In genomic region chr13:12250496-12250895, GRCm38 (mm10) we compare ENCODE assay signal across 22 mouse cellular contexts.
"Had no signal": no experiment of that assay in that cellular context is flagged by ENCODE, and none has a peak within 500 bp of the region (broad histone marks: within the 10 kb centered on the region; RNA-seq: fewer than 3 reads in every experiment).

No protein-coding gene starts in this region.

- H3K4me3 ChIP-seq: intestine, embryonic 15.5 days; kidney, embryonic 15.5 days; liver, embryonic 15.5 days; lung, embryonic 15.5 days; midbrain, embryonic 12.5 days; midbrain, embryonic 15.5 days; neural tube, embryonic 12.5 days; neural tube, embryonic 15.5 days had no signal

- H3K4me2 ChIP-seq: intestine, embryonic 15.5 days; kidney, embryonic 15.5 days; liver, embryonic 15.5 days; lung, embryonic 15.5 days; midbrain, embryonic 12.5 days; midbrain, embryonic 15.5 days; neural tube, embryonic 12.5 days; neural tube, embryonic 15.5 days had no signal

- DNase-seq: kidney, adult 11 months; kidney, adult 8-10 months; kidney, postnatal 14 days; kidney, postnatal 4 days; layer of hippocampus, adult 9-11 months; lung, postnatal 10 days; lung, postnatal 36 days; right cerebral cortex, adult 18-20 months; right cerebral cortex, postnatal 14 days; right cerebral cortex, postnatal 4 days; thymus, adult 2 months; thymus, postnatal 14 days; thymus, postnatal 4 days had no signal

- H3K9me3 ChIP-seq: intestine, embryonic 15.5 days; kidney, embryonic 15.5 days; liver, embryonic 15.5 days; lung, embryonic 15.5 days; midbrain, embryonic 12.5 days; midbrain, embryonic 15.5 days; neural tube, embryonic 12.5 days; neural tube, embryonic 15.5 days had no signal

- H3K4me1 ChIP-seq: intestine, embryonic 15.5 days; lung, embryonic 15.5 days; midbrain, embryonic 12.5 days; midbrain, embryonic 15.5 days; neural tube, embryonic 12.5 days had no signal

- ATAC-seq: intestine, embryonic 15.5 days; midbrain, embryonic 15.5 days had no signal

- H3K36me3 ChIP-seq: intestine, embryonic 15.5 days had no signal

- H3K9ac ChIP-seq: intestine, embryonic 15.5 days; kidney, embryonic 15.5 days; liver, embryonic 15.5 days; lung, embryonic 15.5 days; midbrain, embryonic 12.5 days; midbrain, embryonic 15.5 days; neural tube, embryonic 12.5 days; neural tube, embryonic 15.5 days had no signal

- H3K27me3 ChIP-seq: intestine, embryonic 15.5 days; kidney, embryonic 15.5 days; liver, embryonic 15.5 days; lung, embryonic 15.5 days; midbrain, embryonic 12.5 days; midbrain, embryonic 15.5 days; neural tube, embryonic 12.5 days; neural tube, embryonic 15.5 days had no signal

- H3K27ac ChIP-seq: intestine, embryonic 15.5 days; kidney, embryonic 15.5 days; liver, embryonic 15.5 days; lung, embryonic 15.5 days; midbrain, embryonic 12.5 days; midbrain, embryonic 15.5 days; neural tube, embryonic 12.5 days; neural tube, embryonic 15.5 days; stomach, postnatal 0 days had no signal
